Mouse (Mus musculus): ENCODE results near the gene Btbd35f8.
"Not testable (repeated sequence)": the region's sequence is repeated elsewhere in the genome, so short reads cannot be mapped to it uniquely, and the experiment has no call there.

Gene Btbd35f8

GRCm38 (mm10) chrX:34450224-34450623, at the start of gene Btbd35f8:
Gene Btbd35f8 (plus strand): TSS chrX:34450524.
- not testable (repeated sequence) for DNase-seq (ENCODE audit: low spot score)
